Mouse (Mus musculus): ENCODE measurements around the gene Ablim1.

DNA sequence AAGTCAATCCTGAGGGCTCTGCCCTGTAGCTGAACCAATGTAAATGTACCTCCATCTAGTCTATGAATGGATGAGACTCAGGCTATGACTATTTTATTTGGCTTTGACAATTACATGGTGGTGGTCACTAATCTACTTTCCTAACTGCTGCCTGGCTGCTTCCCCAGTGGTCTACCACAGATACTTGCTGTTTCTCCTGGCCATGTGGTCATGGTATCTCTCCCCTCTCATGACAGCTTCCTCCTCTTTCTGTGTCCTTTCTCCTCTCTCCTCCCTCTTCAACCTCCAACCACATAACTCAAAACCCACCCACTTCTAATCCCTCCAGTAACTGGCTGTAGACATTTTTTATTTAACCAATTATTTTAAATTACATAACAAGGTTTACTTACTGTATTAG is 34.4 kb upstream of the Ablim1 start:
- TF ChIP-seq CTCF (IDR thresholded peaks at IDR 0.05; ENCODE audit: borderline replicate concordance, control insufficient read depth, extremely low read depth, insufficient read depth, low read length, poor library complexity) (no peak), POLR2A (IDR thresholded peaks at IDR 0.05; ENCODE audit: control insufficient read depth, extremely low read depth, insufficient read depth, low read length, poor library complexity) (no peak)

Measured in thymus, adult 2 months (tissue).